In genomic region chr11:60699524-60700075, GRCm38 (mm10) we compare ENCODE assay signal across 7 mouse cellular contexts. TPM values are rescaled to one million over a fixed set of nuclear protein-coding genes. Genes with fewer than 3 reads are reported as not detected.
A peak's percentile ranks its signal among the peaks of the same experiment; 100 is the strongest.
DNase-seq lines count a peak whose midpoint lies in the region; ATAC-seq lines count a peak whose summit lies in the region.

Llgl1 (plus strand) TSS chr11:60699723.

- H3K27me3 ChIP-seq in intestine, embryonic 15.5 days (replicated peaks) = no peaks in the 10 kb centered on the region
- H3K27me3 ChIP-seq in midbrain, embryonic 11.5 days (ENCODE audit: control insufficient read depth, insufficient read depth, low read length) = no peaks in the 10 kb centered on the region

- H3K4me2 ChIP-seq in intestine, embryonic 15.5 days (replicated peaks) = peak within 1 kb of the TSS; percentile 79
- H3K4me2 ChIP-seq in midbrain, embryonic 11.5 days = peak within 1 kb of the TSS; percentile 92

- WGBS in intestine, embryonic 15.5 days = under 1% methylated on average over 66 of the region's 73 CpGs
- WGBS in midbrain, embryonic 11.5 days = under 1% methylated on average over 56 of the region's 73 CpGs

- peak; percentile 92 for ATAC-seq in intestine, embryonic 15.5 days
- ATAC-seq in midbrain, embryonic 11.5 days (ENCODE audit: low FRiP score) = peak; percentile 83

- peaks cover under 1% of the 10 kb centered on the region; the same call in 1 of the 2 replicates for H3K36me3 ChIP-seq in intestine, embryonic 15.5 days
- H3K36me3 ChIP-seq in midbrain, embryonic 11.5 days (ENCODE audit: control insufficient read depth, insufficient read depth, low read length) = peaks cover under 1% of the 10 kb centered on the region

- intact Hi-C loops in gastrocnemius, postnatal 36 days (cut with DNase I) = loop anchor here (2.0 to 10.0 kb wide), 4 partner anchors 78 to 178 kb away; partner anchors contain the start of genes Smcr8, Tmem11 and Top3a
- intact Hi-C loops in left cerebral cortex, postnatal 36 days (cut with DNase I) = loop anchor here (2.0 to 10.0 kb wide), 3 partner anchors 27 to 165 kb away; partner anchors contain the start of genes Alkbh5 and Flii

- DNase-seq in adrenal gland, adult 2 months = peak; percentile 92
- DNase-seq in embryo, embryonic 11 days = peak; percentile 97
- DNase-seq in gastrocnemius, postnatal 36 days = peak; percentile 82
- DNase-seq in left cerebral cortex, postnatal 36 days (ENCODE audit: low spot score in 2 of 2) = peak; percentile 82 to 89
- peak; percentile 100 for DNase-seq in midbrain, embryonic 11.5 days (ENCODE audit: low spot score, missing footprints)
- DNase-seq in skeletal muscle tissue, adult 2 months (ENCODE audit: low read depth, low spot score) = peak; percentile 89

- H3K9ac ChIP-seq in intestine, embryonic 15.5 days = peak within 1 kb of the TSS; percentile 83
- H3K9ac ChIP-seq in midbrain, embryonic 11.5 days (ENCODE audit: low read length) = peak within 1 kb of the TSS; percentile 97

- peak within 1 kb of the TSS; percentile 80 for H3K27ac ChIP-seq in intestine, embryonic 15.5 days
- H3K27ac ChIP-seq in midbrain, embryonic 11.5 days (ENCODE audit: low read depth, low read length) = peak within 1 kb of the TSS; percentile 94

- H3K4me3 ChIP-seq in intestine, embryonic 15.5 days (replicated peaks) = peak within 1 kb of the TSS; percentile 82
- peak within 1 kb of the TSS; percentile 95 for H3K4me3 ChIP-seq in midbrain, embryonic 11.5 days (ENCODE audit: low read depth, low read length)

- peaks cover 20% of the 10 kb centered on the region for H3K4me1 ChIP-seq in intestine, embryonic 15.5 days (replicated peaks)
- H3K4me1 ChIP-seq in midbrain, embryonic 11.5 days (ENCODE audit: control insufficient read depth, insufficient read depth, low read length) = peaks cover 26% of the 10 kb centered on the region

- no peaks in the 10 kb centered on the region for H3K9me3 ChIP-seq in intestine, embryonic 15.5 days
- no peaks in the 10 kb centered on the region for H3K9me3 ChIP-seq in midbrain, embryonic 11.5 days (ENCODE audit: control insufficient read depth, low read length)

RNA-seq across cellular contexts. Expression of gene Llgl1, which starts in this region (rescaled TPM):
- 10 to 100 TPM; 19.5 to 26.5 TPM for total RNA-seq in adrenal gland, adult 2 months (2021)
- 59.4 and 62.5 TPM in 2 replicates for polyA plus RNA-seq in adrenal gland, adult 2 months (2012; rRNA removed)
- 1 to 10 TPM; 8.2 to 8.5 TPM for total RNA-seq in gastrocnemius, postnatal 36 days (2021)
- polyA plus RNA-seq in intestine, embryonic 15.5 days (2015; fragmentation: Nextera tagmentation; extraction: Ambion mirVana) = 32.6 and 34.3 TPM in 2 replicates
- total RNA-seq in left cerebral cortex, postnatal 36 days (2021) = 10 to 100 TPM; 37.9 to 41.0 TPM
- 87.8 and 101 TPM in 2 replicates for polyA plus RNA-seq in midbrain, embryonic 11.5 days (2014; fragmentation: Nextera tagmentation; extraction: Ambion mirVana)

Comparison
In these comparisons a context has a peak if more than half of its experiments do, and no peak if none do; other contexts are left out.
1. Peak in every context shown above with its lines: DNase-seq, ATAC-seq, H3K4me3 ChIP-seq and H3K27ac ChIP-seq.